Mouse (Mus musculus) olfactory bulb, adult 2 months (tissue): Measurements from ENCODE around the gene Gnb5.

Experiments
- CTCF ChIP-seq: fragments of 200-500 bp; IDR thresholded peaks from 2 replicates; pipeline ENCODE4 v1.5.1; 2012; ENCODE audit warnings: low read depth, mild to moderate bottlenecking, low read length, moderate library complexity; ENCODE audit not compliant: insufficient read depth
- POLR2A ChIP-seq: fragments of 200-500 bp; IDR thresholded peaks from 2 replicates; pipeline ENCODE4 v1.6.1; 2012; ENCODE audit warnings: mild to moderate bottlenecking, low read depth, low read length, moderate library complexity; ENCODE audit not compliant: insufficient read depth

DNA sequence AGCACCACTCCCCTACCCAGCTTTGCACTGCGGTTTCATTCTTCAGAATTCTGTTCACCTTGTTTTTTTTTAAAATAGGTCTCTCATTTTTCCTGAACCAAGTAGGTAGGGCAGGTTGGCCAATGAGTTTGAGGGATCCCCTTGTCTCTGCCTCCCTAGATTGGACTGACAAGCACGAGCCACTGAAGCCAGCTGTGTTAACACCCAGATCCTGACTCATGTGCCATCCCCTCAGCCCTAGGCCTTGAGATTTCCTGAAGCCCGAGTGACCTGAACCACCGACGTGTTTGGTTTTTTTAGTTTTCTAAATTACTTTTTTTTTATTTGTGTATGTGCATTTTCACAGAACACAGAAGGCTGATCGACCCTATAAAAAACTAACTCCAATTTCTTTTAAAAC lies 10.7 kb downstream of the Gnb5 start:
- no peak for TF ChIP-seq CTCF
- no peak for TF ChIP-seq POLR2A
